Mouse (Mus musculus): ENCODE measurements around the gene Dcdc2b. TPM values are rescaled to one million over a fixed set of nuclear protein-coding genes. Genes with fewer than 3 reads are reported as not detected.

Dcdc2b gene
- total RNA-seq, 1 experiment = 0.71 TPM

DNA sequence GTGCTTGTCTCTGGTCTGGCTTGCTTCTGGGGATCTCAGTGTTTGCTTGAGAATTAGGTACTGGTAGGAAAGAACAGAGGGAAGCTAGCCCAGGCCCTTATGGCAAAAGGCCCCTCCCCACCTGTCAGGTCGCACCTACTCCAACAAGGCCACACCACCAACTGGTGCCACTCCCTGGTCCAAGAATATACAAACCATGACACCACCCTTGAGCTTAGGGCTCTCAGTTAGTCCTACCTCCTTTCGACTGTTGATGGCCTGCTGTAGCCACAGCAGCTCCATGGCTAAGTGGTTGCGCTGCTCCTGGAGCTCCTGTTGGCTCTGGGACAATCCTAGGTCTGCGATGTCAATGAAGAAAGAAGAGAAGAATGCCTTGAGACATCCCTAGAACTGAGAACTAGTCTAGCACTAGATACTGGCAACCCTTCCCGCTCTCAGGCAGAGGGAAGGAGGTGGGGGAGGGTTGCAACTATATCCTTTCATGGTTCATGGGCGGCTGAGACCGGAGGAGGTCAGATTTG, 3.1 kb upstream of the Dcdc2b start:
- no peak for DNase-seq (ENCODE audit: low read depth, low spot score)
- Histone ChIP-seq H3K36me3 (ENCODE audit: control insufficient read depth, insufficient read depth, low read length, poor library complexity, severe bottlenecking) (peaks cover 6% of the 10 kb centered on the region; the same call in 1 of the 2 replicates), H3K9ac (ENCODE audit: insufficient read depth, low read depth, low read length, poor library complexity, severe bottlenecking) (no peak overlapping the region), H3K9me3 (ENCODE audit: control insufficient read depth, insufficient read depth, low read depth, low read length) (no peaks in the 10 kb centered on the region), H3K4me3 (ENCODE audit: insufficient read depth in 1 of 2, low read depth in 1 of 2, low read length in 2 of 2, poor library complexity in 1 of 2, severe bottlenecking in 1 of 2) (no peak overlapping the region), H3K27ac (ENCODE audit: insufficient read depth, low read depth, low read length, poor library complexity, severe bottlenecking) (no peak overlapping the region), H3K4me1 (ENCODE audit: control insufficient read depth in 2 of 2, insufficient read depth in 2 of 2, low read length in 2 of 2, poor library complexity in 1 of 2) (peaks cover 0 to 5% of the 10 kb centered on the region in 2 experiments; a peak in 2 of 4 replicates)
- in situ Hi-C loops (cut with MboI; ENCODE audit: low sequenced_read_pairs in 2 of 2, unreplicated experiment in 2 of 2) = no loop called here
- TF ChIP-seq ZC3H11A (IDR thresholded peaks at IDR 0.05; ENCODE audit: borderline replicate concordance, low read depth, low read length) = no peak
- no peak for TF ChIP-seq CHD2 (IDR thresholded peaks at IDR 0.05; ENCODE audit: low read depth, low read length)
- TF ChIP-seq ZNF384 (IDR thresholded peaks at IDR 0.05; ENCODE audit: low read depth, low read length) = no peak
- TF ChIP-seq MAFK (IDR thresholded peaks at IDR 0.05; ENCODE audit: insufficient read depth, low read depth, low read length) = no peak
- TF ChIP-seq HCFC1 (IDR thresholded peaks at IDR 0.05; ENCODE audit: borderline replicate concordance, insufficient read depth, low read length) = no peak

DNA sequence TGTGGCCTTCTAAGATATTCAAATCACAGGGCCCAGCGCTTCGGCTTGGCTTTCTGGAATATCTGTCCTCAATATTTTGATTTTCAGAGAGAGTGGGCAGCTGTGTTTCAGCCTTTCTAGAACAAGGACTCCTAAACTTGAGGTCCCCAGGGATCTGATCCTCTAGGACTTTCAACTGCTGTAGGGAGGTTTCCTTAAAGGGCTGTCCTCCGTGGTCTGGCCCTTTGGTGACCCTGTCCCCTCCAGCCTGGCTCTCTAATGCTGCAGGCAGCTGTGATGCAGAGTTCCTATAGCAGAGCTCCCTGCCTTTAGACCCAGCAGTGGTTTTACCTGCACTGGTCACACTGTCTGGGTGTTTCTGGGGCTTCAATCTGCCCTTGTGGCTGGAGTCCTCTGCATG, 2.6 kb upstream of the Dcdc2b start:
- Histone ChIP-seq H3K27ac (ENCODE audit: insufficient read depth, low read depth, low read length, poor library complexity, severe bottlenecking) (no peak overlapping the region), H3K9me3 (ENCODE audit: control insufficient read depth, insufficient read depth, low read depth, low read length) (no peaks in the 10 kb centered on the region), H3K36me3 (ENCODE audit: control insufficient read depth, insufficient read depth, low read length, poor library complexity, severe bottlenecking) (peaks cover 6% of the 10 kb centered on the region; the same call in 1 of the 2 replicates), H3K4me1 (ENCODE audit: control insufficient read depth in 2 of 2, insufficient read depth in 2 of 2, low read length in 2 of 2, poor library complexity in 1 of 2) (peaks cover 0 to 5% of the 10 kb centered on the region in 2 experiments; a peak in 2 of 4 replicates), H3K9ac (ENCODE audit: insufficient read depth, low read depth, low read length, poor library complexity, severe bottlenecking) (no peak overlapping the region), H3K4me3 (ENCODE audit: insufficient read depth in 1 of 2, low read depth in 1 of 2, low read length in 2 of 2, poor library complexity in 1 of 2, severe bottlenecking in 1 of 2) (no peak overlapping the region)
- DNase-seq (ENCODE audit: low read depth, low spot score) = no peak
- in situ Hi-C loops (cut with MboI; ENCODE audit: low sequenced_read_pairs in 2 of 2, unreplicated experiment in 2 of 2) = no loop called here
- TF ChIP-seq ZC3H11A (IDR thresholded peaks at IDR 0.05; ENCODE audit: borderline replicate concordance, low read depth, low read length) (no peak), CHD2 (IDR thresholded peaks at IDR 0.05; ENCODE audit: low read depth, low read length) (no peak), MAFK (IDR thresholded peaks at IDR 0.05; ENCODE audit: insufficient read depth, low read depth, low read length) (no peak), HCFC1 (IDR thresholded peaks at IDR 0.05; ENCODE audit: borderline replicate concordance, insufficient read depth, low read length) (no peak), ZNF384 (IDR thresholded peaks at IDR 0.05; ENCODE audit: low read depth, low read length) (no peak)

DNA sequence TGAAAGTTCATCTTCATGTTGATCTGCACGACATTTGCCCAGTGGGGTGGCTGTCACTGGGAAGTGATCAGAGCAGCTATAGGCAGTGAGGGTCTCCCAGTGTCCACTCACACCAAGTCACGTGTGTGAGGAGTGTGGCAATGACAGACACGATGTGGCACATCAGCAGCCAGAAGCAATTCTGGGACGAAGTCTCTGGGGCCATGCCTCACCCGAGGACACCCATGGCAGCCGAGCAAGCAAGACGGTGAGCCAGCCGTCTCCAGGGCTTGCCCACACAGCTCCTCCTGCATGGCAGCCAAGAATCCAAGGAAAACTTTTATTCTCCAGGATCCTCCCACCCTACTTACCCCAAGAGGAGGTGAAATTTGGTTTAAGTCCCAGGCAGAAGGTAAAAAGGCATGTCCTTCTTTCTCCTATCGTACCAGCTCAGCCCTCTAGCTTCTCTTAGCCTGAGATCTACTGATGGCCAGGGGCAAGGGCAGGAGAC, 1.8 kb upstream of the Dcdc2b start:
- Histone ChIP-seq H3K9me3 (ENCODE audit: control insufficient read depth, insufficient read depth, low read depth, low read length) (no peaks in the 10 kb centered on the region), H3K36me3 (ENCODE audit: control insufficient read depth, insufficient read depth, low read length, poor library complexity, severe bottlenecking) (peaks cover 6% of the 10 kb centered on the region; the same call in 1 of the 2 replicates), H3K9ac (ENCODE audit: insufficient read depth, low read depth, low read length, poor library complexity, severe bottlenecking) (no peak overlapping the region), H3K27ac (ENCODE audit: insufficient read depth, low read depth, low read length, poor library complexity, severe bottlenecking) (no peak overlapping the region), H3K4me3 (ENCODE audit: insufficient read depth in 1 of 2, low read depth in 1 of 2, low read length in 2 of 2, poor library complexity in 1 of 2, severe bottlenecking in 1 of 2) (no peak overlapping the region), H3K4me1 (ENCODE audit: control insufficient read depth in 2 of 2, insufficient read depth in 2 of 2, low read length in 2 of 2, poor library complexity in 1 of 2) (peaks cover 0 to 8% of the 10 kb centered on the region in 2 experiments; a peak in 2 of 4 replicates)
- DNase-seq (ENCODE audit: low read depth, low spot score) = no peak
- no peak for TF ChIP-seq CHD2 (IDR thresholded peaks at IDR 0.05; ENCODE audit: low read depth, low read length)
- no peak for TF ChIP-seq ZNF384 (IDR thresholded peaks at IDR 0.05; ENCODE audit: low read depth, low read length)
- no peak for TF ChIP-seq HCFC1 (IDR thresholded peaks at IDR 0.05; ENCODE audit: borderline replicate concordance, insufficient read depth, low read length)
- TF ChIP-seq MAFK (IDR thresholded peaks at IDR 0.05; ENCODE audit: insufficient read depth, low read depth, low read length) = no peak
- TF ChIP-seq ZC3H11A (IDR thresholded peaks at IDR 0.05; ENCODE audit: borderline replicate concordance, low read depth, low read length) = no peak
- in situ Hi-C loops (cut with MboI; ENCODE audit: low sequenced_read_pairs in 2 of 2, unreplicated experiment in 2 of 2) = no loop called here

DNA sequence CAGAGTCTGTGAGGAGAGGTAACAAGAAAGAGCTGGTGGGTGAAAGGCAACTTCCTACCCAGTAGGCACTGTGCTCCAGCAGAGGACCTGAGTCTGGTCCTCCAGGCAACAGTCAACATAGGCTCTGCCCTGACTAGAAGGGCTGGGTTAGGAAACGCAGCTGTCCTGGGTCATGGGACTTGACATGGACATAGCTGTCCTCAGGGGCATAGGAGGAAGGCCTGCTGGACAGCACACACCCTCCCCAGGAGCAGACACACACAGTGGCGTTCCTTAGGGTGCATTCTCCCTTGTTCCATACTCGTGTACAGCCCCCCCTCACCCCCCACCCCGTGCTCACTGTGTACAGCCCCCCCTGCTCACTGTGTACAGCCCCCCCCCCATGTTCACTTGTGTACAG, 3.6 kb downstream of the Dcdc2b start:
- peaks cover 2 to 25% of the 10 kb centered on the region in 2 experiments; a peak in 2 of 4 replicates for H3K4me1 ChIP-seq (ENCODE audit: control insufficient read depth in 2 of 2, insufficient read depth in 2 of 2, low read length in 2 of 2, poor library complexity in 1 of 2)
- no peak overlapping the region for H3K4me3 ChIP-seq (ENCODE audit: insufficient read depth in 1 of 2, low read depth in 1 of 2, low read length in 2 of 2, poor library complexity in 1 of 2, severe bottlenecking in 1 of 2)
- no peak for DNase-seq (ENCODE audit: low read depth, low spot score)
- no peaks in the 10 kb centered on the region for H3K9me3 ChIP-seq (ENCODE audit: control insufficient read depth, insufficient read depth, low read depth, low read length)
- no peak overlapping the region for H3K9ac ChIP-seq (ENCODE audit: insufficient read depth, low read depth, low read length, poor library complexity, severe bottlenecking)
- in situ Hi-C loops (cut with MboI; ENCODE audit: low sequenced_read_pairs in 2 of 2, unreplicated experiment in 2 of 2) = no loop called here
- H3K27ac ChIP-seq (ENCODE audit: insufficient read depth, low read depth, low read length, poor library complexity, severe bottlenecking) = no peak overlapping the region
- peaks cover 10% of the 10 kb centered on the region; the same call in 1 of the 2 replicates for H3K36me3 ChIP-seq (ENCODE audit: control insufficient read depth, insufficient read depth, low read length, poor library complexity, severe bottlenecking)
- TF ChIP-seq ZNF384 (IDR thresholded peaks at IDR 0.05; ENCODE audit: low read depth, low read length) (no peak), CHD2 (IDR thresholded peaks at IDR 0.05; ENCODE audit: low read depth, low read length) (no peak), HCFC1 (IDR thresholded peaks at IDR 0.05; ENCODE audit: borderline replicate concordance, insufficient read depth, low read length) (no peak), ZC3H11A (IDR thresholded peaks at IDR 0.05; ENCODE audit: borderline replicate concordance, low read depth, low read length) (no peak), MAFK (IDR thresholded peaks at IDR 0.05; ENCODE audit: insufficient read depth, low read depth, low read length) (no peak)
